Mouse (Mus musculus) ES-Bruce4 (cell line): Measurements from ENCODE around the gene Txndc11.

ENCODE experiments used
- CTCF ChIP-seq: IDR thresholded peaks from one replicate; pipeline ENCODE4 v1.8.1; 2011; ENCODE audit warnings: low read depth, low read length
- EP300 ChIP-seq: IDR thresholded peaks from 2 replicates; pipeline ENCODE4 v1.6.1; 2011; ENCODE audit warnings: low read depth, low read length; ENCODE audit not compliant: insufficient read depth
- POLR2A ChIP-seq: IDR thresholded peaks from one replicate; pipeline ENCODE4 v1.8.1; 2011; ENCODE audit warnings: low read length; ENCODE audit not compliant: insufficient read depth

GRCm38 (mm10) chr16:11077601-11078201, 56.7 kb downstream of the Txndc11 start:
- TF ChIP-seq EP300, result no peak
- no peak for TF ChIP-seq POLR2A
- TF ChIP-seq CTCF, result no peak
